Mouse (Mus musculus) kidney, embryonic 14.5 days (tissue): Measurements from ENCODE around the gene Mycl. TPM values are rescaled to one million over a fixed set of nuclear protein-coding genes. Genes with fewer than 3 reads are reported as not detected.
"Not testable (repeated sequence)": the region's sequence is repeated elsewhere in the genome, so short reads cannot be mapped to it uniquely, and the experiment has no call there.

Experiments
- ATAC-seq: fragments of 200-750 bp; cut with Nextera tagmentation; 2 replicates; pipeline ENCODE4 v1.8.0; 2017; ENCODE audit warnings: moderate number of reproducible peaks, mild to moderate bottlenecking, moderate TSS enrichment, moderate library complexity; ENCODE audit not compliant: low FRiP score, low TSS enrichment
- H3K27ac ChIP-seq: fragments of 300-500 bp; sonication (generic); 2 replicates; pipeline ENCODE4 v1.5.1; 2014; ENCODE audit warnings: low read depth, mild to moderate bottlenecking, low read length, moderate library complexity, mixed read lengths
- H3K27me3 ChIP-seq: fragments of 300-500 bp; sonication (generic); 2 replicates; pipeline ENCODE4 v1.6.1; 2014; ENCODE audit warnings: mild to moderate bottlenecking, low read length; ENCODE audit not compliant: control insufficient read depth, insufficient read depth
- H3K36me3 ChIP-seq: fragments of 300-500 bp; sonication (generic); 2 replicates; pipeline ENCODE4 v1.6.1; 2014; ENCODE audit warnings: low read length, mixed read lengths; ENCODE audit not compliant: control insufficient read depth, insufficient read depth
- H3K4me1 ChIP-seq: fragments of 300-500 bp; sonication (generic); 2 replicates; pipeline ENCODE4 v1.6.1; 2014; ENCODE audit warnings: low read length, mixed read lengths; ENCODE audit not compliant: control insufficient read depth, insufficient read depth
- H3K4me2 ChIP-seq: fragments of 300-500 bp; sonication (generic); replicated peaks from 2 replicates; pipeline ENCODE4 v1.6.1; 2014; ENCODE audit warnings: low read depth, mild to moderate bottlenecking, low read length
- H3K4me3 ChIP-seq: fragments of 300-500 bp; sonication (generic); 2 replicates; pipeline ENCODE4 v1.5.1; 2014; ENCODE audit warnings: mild to moderate bottlenecking, low read length
- H3K9ac ChIP-seq: fragments of 300-500 bp; sonication (generic); 2 replicates; pipeline ENCODE4 v1.6.1; 2014; ENCODE audit warnings: low read depth, mild to moderate bottlenecking, low read length, moderate library complexity
- H3K9me3 ChIP-seq: fragments of 300-500 bp; sonication (generic); 2 replicates; pipeline ENCODE4 v1.6.1; 2016; ENCODE audit warnings: low read length; ENCODE audit not compliant: control insufficient read depth
- WGBS: fragments of 180-500 bp; shearing (Covaris S2); extraction: QIAGEN DNeasy Blood & Tissue Kit; methylation state at CpG from one replicate; pipeline ENCODE4 v1.1.7; 2014; 5-methylcytosine and 5-hydroxymethylcytosine counted together
- polyA plus RNA-seq: library from polyadenylated mRNA; unstranded; fragments of >200 nt; fragmentation: Nextera tagmentation; extraction: Ambion mirVana; gene quantifications from 2 replicates; pipeline ENCODE4 v1.2.1, GENCODE M21; 2014

Mycl gene
- polyA plus RNA-seq, 1 experiment from 2014 or later, result 13.8 TPM

DNA sequence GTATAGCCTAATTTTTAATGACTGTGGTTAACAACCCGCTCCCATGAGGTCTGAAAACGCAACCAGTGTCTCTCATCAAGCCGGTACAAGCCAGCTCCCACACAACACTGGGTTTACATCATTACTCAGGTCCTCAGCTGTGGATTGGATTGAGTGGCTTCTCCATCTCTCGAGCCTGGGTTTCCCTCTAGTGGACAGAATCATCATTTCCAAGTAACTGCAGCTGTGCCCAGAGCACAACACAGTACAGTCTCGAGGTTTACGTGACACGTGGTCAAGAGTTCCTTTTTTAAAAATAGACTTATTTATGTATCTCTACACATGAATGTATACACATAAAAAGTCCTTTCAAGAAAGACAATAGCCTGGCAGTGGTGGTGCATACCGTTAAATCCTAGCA is 10.3 kb upstream of the Mycl start:
- Histone ChIP-seq H3K9me3 (no peaks in the 10 kb centered on the region), H3K27ac (no peak overlapping the region), H3K36me3 (no peaks in the 10 kb centered on the region), H3K4me2 (no peak overlapping the region), H3K27me3 (peaks cover 11% of the 10 kb centered on the region), H3K4me1 (peaks cover 7% of the 10 kb centered on the region; the same call in 1 of the 2 replicates), H3K4me3 (no peak overlapping the region), H3K9ac (no peak overlapping the region)
- peak; percentile 89 for ATAC-seq
- WGBS, result 28% methylated on average over 8 of the region's 8 CpGs

DNA sequence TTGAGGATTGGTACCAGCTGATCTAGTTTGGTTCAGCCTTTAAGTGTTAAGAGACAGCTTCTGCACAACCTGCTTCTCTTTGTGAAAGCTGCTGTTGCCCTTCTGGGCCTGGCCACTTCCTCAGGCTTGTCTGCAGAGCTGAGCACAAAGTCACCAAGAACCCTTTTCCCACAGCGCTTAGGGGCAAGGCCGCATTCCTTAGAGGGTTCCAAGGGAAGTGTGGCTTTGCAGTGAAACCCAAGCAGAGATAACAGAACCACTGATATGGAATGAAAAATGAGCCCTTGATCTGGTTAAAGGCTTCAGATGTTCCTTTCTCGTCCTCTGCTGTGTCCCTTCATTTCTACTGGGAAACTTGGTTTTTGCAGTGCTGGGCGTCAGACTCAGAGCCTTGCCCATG is 8.0 kb upstream of the Mycl start:
- no peak for ATAC-seq
- WGBS, result 72% methylated on average over 4 of the region's 4 CpGs

DNA sequence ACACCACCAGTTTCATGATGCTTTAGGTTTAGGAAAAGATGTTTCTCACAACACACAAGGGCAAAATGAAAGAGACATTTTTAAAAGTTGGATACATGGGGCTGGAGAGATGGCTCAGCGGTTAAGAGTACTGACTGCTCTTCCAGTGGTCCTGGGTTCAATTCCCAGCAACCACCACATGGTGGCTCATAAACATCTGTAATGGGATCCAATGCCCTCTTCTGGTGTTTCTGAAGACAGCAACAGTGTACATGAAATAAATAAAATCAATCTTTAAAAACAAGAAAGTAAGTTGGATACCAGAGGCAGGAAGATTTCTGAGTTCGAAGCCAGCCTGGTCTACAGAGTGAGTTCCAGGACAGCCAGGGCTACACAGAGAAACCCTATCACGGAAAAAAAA is 7.4 kb upstream of the Mycl start:
- H3K4me1 ChIP-seq, H3K27ac ChIP-seq, H3K9ac ChIP-seq, H3K36me3 ChIP-seq, H3K4me2 ChIP-seq, H3K9me3 ChIP-seq, ATAC-seq, H3K4me3 ChIP-seq: not testable (repeated sequence)
- peaks cover 11% of the 10 kb centered on the region for H3K27me3 ChIP-seq
- 59% methylated on average over 3 of the region's 3 CpGs for WGBS

More for the DNA sequence above, 8.0 kb upstream of the Mycl start:
- no peaks in the 10 kb centered on the region for H3K36me3 ChIP-seq
- H3K9ac ChIP-seq, result no peak overlapping the region
- H3K4me3 ChIP-seq, result no peak overlapping the region
- no peak overlapping the region for H3K4me2 ChIP-seq
- no peaks in the 10 kb centered on the region for H3K9me3 ChIP-seq
- peaks cover 11% of the 10 kb centered on the region for H3K27me3 ChIP-seq
- no peaks in the 10 kb centered on the region for H3K4me1 ChIP-seq
- no peak overlapping the region for H3K27ac ChIP-seq

DNA sequence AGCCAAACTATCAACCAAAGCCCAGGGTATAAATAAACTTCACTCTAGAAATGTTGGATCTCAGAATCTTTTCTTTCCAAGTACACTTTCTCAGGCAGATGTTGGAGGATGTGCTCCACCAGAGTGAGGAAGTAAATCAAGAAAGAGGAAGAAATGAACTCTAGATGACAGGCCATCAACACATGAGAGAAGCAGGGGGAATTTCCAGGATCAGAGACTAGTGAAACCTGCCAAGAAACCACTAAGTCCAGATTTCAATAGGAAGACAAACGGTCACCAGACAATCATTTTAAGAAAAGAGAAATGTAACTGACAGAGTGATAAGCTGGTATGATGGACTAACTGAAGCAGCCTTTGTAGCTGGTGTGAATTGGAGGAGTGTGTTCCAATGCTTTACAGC is 4.3 kb upstream of the Mycl start:
- no peaks in the 10 kb centered on the region for H3K36me3 ChIP-seq
- no peak overlapping the region for H3K4me2 ChIP-seq
- H3K4me3 ChIP-seq, result no peak overlapping the region
- no peak overlapping the region for H3K9ac ChIP-seq
- no peaks in the 10 kb centered on the region for H3K9me3 ChIP-seq
- 91% methylated on average over 1 of the region's 1 CpGs for WGBS
- ATAC-seq, result no peak
- H3K27me3 ChIP-seq, result peaks cover 3% of the 10 kb centered on the region; the same call in 1 of the 2 replicates
- H3K4me1 ChIP-seq, result no peaks in the 10 kb centered on the region
- H3K27ac ChIP-seq, result no peak overlapping the region

DNA sequence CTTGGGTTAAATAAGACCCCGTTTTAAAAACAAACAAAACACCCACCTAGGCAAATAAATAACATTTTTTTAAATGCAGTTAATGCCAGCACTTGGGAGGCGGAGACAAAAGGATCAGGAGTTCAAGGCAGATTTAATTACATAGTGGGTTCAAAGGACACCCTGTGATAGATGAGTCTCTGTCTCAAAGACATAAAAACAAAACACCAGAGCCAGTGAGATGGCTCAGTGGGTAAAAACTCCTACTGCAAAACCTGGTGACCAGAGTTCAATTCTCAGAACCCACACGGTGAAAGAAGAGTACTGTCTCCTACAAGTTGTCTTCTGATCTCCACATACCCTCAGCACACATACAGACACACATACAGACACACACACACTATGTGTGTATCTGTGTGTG is 3.2 kb upstream of the Mycl start:
- H3K27ac ChIP-seq, result no peak overlapping the region
- 29% methylated on average over 3 of the region's 3 CpGs for WGBS
- ATAC-seq, result no peak
- H3K27me3 ChIP-seq, result peaks cover 10% of the 10 kb centered on the region; the same call in 1 of the 2 replicates
- H3K9me3 ChIP-seq, result no peaks in the 10 kb centered on the region
- no peaks in the 10 kb centered on the region for H3K36me3 ChIP-seq
- no peak overlapping the region for H3K9ac ChIP-seq
- no peak overlapping the region for H3K4me2 ChIP-seq
- no peak overlapping the region for H3K4me3 ChIP-seq
- peaks cover 4% of the 10 kb centered on the region; the same call in 1 of the 2 replicates for H3K4me1 ChIP-seq

DNA sequence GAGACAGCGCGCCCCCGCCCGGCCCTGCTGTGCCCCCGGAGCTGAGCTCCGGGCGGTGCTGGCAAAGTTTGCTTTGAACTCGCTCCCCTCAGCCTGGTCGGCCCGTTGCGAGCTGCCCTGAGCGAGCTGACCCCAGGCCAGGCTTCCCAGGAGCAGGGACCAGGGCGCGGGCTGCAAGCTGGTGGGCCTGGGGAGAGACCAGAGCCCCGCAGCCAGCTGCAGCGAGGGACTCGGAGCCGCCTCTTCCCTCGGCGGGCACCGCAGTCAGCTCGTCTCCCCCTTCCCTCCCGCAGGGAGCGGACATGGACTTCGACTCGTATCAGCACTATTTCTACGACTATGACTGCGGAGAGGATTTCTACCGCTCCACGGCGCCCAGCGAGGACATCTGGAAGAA is 767 bp downstream of the Mycl start:
- Histone ChIP-seq H3K27me3 (peaks cover 10% of the 10 kb centered on the region; the same call in 1 of the 2 replicates), H3K36me3 (0 out of 2 replicates have a peak, but pooled peaks cover 2% of the 10 kb centered on the region), H3K4me1 (peaks cover 7% of the 10 kb centered on the region; the same call in 1 of the 2 replicates), H3K27ac (peak overlapping the region; percentile 74), H3K9ac (peak overlapping the region; percentile 64), H3K9me3 (no peaks in the 10 kb centered on the region), H3K4me2 (peak overlapping the region; percentile 97), H3K4me3 (peak overlapping the region; percentile 75)
- WGBS, result under 1% methylated on average over 31 of the region's 32 CpGs
- ATAC-seq, result no peak; the same call in 1 of the 2 replicates

DNA sequence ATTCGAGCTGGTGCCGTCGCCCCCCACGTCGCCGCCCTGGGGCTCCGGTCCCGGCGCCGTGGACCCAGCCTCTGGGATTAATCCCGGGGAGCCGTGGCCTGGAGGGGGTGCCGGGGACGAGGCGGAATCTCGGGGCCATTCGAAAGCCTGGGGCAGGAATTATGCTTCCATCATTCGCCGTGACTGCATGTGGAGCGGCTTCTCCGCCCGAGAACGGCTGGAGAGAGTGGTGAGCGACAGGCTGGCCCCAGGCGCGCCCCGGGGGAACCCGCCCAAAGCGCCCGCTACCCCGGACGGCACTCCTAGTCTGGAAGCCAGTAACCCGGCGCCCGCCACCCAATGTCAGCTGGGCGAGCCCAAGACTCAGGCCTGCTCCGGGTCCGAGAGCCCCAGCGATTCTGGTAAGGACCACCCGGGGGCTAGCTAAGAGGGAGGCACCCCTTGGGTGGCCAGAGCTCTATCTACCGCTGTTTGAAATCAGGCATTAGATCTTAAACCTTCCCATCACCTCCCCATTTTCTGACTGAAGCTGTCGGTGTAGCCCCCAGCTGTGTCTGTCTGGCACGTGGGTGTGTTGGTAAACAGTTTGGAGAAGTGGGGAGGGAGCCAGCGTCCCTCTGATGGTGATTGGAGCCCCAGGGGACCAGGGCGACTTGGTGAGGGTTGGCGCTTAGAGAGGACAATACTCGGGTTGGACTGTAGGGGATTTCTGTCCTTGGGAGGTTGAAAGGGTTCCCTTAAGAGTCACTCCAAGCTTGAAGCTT is 1.3 kb downstream of the Mycl start:
- H3K4me1 ChIP-seq, result peaks cover 7% of the 10 kb centered on the region; the same call in 1 of the 2 replicates
- WGBS, result under 1% methylated on average over 47 of the region's 47 CpGs

DNA sequence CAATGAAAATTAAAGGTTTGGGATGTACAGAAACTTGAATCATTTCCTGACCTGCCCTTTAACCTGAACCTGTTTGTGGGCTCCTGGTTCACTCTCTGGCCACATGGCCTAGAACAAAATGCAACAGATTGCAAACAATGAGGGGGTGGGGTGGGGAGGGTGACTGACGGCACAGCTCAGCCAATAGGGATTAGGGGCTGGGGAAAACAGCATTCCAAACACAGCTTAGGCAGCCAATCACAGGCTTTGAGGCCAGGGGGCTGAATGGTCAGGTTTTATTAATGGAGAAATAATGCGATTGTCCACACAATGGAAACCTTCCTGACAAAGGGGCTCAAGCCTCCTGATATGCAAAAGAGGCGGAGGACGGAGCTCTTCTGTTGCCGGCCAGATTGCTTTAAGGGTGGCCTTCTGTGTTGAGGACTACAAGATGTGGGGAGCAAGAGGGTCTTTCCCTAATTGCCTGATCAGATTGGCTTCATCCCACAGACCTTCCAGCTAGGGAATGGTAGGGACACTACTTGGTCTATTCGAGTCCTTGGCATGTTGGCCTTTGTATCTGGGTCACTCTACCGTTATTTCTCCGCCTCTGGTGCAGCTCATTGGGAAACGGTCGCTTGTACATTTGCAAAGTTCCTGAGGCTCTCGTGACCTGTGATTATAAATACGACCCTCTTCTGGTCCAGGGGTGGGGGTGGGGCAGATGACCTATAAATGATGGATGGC is 3.2 kb downstream of the Mycl start:
- H3K4me2 ChIP-seq, result peak overlapping the region; percentile 28
- 12% methylated on average over 12 of the region's 12 CpGs for WGBS
- H3K4me1 ChIP-seq, result peaks cover 7% of the 10 kb centered on the region; the same call in 1 of the 2 replicates
- H3K36me3 ChIP-seq, result 0 out of 2 replicates have a peak, but pooled peaks cover 2% of the 10 kb centered on the region
- H3K9me3 ChIP-seq, result no peaks in the 10 kb centered on the region
- no peak overlapping the region for H3K9ac ChIP-seq
- peak; percentile 32; the same call in 1 of the 2 replicates for ATAC-seq
- peaks cover 10% of the 10 kb centered on the region; the same call in 1 of the 2 replicates for H3K27me3 ChIP-seq
- no peak overlapping the region for H3K27ac ChIP-seq
- peak overlapping the region; percentile 3; the same call in 1 of the 2 replicates for H3K4me3 ChIP-seq

More for the DNA sequence above, 1.3 kb downstream of the Mycl start:
- peak overlapping the region; percentile 75 for H3K4me3 ChIP-seq
- H3K27me3 ChIP-seq, result peaks cover 10% of the 10 kb centered on the region; the same call in 1 of the 2 replicates
- peak overlapping the region; percentile 97 for H3K4me2 ChIP-seq
- H3K9ac ChIP-seq, result peak overlapping the region; percentile 64
- peak; percentile 25; the same call in 1 of the 2 replicates for ATAC-seq
- H3K9me3 ChIP-seq, result no peaks in the 10 kb centered on the region
- H3K36me3 ChIP-seq, result 0 out of 2 replicates have a peak, but pooled peaks cover 2% of the 10 kb centered on the region
- peak overlapping the region; percentile 74; the same call in 1 of the 2 replicates for H3K27ac ChIP-seq
